Mouse (Mus musculus) liver, adult (tissue): Measurements from ENCODE around the gene Cela2a.

Experiments used
- GATA4 ChIP-seq: IDR thresholded peaks from 2 replicates; pipeline ENCODE4 v1.6.1; 2014; ENCODE audit warnings: mild to moderate bottlenecking, low read length; ENCODE audit not compliant: insufficient replicate concordance

The Cela2a gene

DNA sequence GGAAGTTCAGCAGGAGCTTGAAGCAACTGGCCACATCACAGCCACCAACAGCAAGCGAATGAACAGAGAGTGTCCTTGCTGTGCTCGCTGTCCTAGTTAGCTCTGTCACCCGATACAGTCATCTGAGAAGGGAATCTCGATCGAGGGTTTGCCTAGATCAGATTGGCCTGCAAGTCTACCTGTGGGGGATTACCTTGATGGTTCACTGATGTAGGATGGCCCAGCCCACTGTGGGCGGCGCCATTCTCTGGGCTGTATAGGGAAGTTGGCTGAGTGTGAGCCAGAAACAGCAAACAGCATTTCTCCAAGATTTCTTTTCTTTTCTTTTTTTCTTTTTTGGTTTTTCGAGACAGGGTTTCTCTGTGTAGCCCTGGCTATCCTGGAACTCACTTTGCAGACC lies 38.5 kb upstream of the Cela2a start:
- TF ChIP-seq GATA4, result no peak

DNA sequence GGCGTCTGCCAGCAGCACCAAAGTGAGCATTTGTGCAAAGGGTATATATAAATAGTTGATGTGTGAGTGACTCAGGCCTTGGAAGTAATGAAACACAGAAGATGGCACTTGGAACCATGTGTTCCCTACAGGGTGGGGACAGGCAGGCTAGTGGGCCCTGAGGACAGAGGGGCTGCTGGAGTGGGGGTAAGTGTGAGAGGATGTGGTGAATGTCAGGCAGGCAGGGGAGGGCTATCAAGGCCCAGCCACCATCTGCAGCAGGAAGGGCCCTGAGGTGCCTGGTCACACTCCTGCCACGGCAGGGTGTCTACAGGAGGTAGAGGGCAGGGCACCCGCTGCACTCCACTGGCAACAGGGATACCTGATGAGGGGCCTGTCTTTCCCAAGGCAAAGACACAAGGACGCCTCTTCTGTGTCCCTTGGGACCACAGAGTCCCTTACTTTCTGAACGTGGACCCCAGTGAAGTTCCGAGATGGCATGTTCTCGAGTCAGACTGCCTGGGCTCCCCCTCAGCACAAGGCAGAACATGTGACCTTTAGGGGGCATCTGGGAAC lies 37.8 kb upstream of the Cela2a start:
- TF ChIP-seq GATA4, result no peak

DNA sequence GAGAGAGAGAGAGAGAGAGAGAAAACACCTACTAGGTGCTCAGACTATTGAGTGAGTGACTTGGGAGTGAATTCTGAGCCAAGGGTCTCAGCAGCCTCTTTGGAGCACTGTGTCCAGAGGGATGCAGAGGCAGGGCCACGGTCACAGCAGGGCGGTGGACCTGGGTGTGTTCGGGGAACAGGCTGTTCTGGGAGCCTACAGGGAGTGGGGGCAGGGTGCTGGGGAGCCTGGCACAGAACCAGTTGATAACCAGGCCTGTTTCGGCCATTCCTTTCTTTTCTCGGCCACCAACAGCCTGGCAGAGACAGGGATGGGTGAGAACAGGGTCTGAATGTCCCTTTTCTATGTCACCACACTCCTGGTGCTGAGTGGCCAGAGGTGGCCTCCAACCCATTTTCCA lies 36.9 kb upstream of the Cela2a start:
- no peak; the same call in 1 of the 2 replicates for TF ChIP-seq GATA4

DNA sequence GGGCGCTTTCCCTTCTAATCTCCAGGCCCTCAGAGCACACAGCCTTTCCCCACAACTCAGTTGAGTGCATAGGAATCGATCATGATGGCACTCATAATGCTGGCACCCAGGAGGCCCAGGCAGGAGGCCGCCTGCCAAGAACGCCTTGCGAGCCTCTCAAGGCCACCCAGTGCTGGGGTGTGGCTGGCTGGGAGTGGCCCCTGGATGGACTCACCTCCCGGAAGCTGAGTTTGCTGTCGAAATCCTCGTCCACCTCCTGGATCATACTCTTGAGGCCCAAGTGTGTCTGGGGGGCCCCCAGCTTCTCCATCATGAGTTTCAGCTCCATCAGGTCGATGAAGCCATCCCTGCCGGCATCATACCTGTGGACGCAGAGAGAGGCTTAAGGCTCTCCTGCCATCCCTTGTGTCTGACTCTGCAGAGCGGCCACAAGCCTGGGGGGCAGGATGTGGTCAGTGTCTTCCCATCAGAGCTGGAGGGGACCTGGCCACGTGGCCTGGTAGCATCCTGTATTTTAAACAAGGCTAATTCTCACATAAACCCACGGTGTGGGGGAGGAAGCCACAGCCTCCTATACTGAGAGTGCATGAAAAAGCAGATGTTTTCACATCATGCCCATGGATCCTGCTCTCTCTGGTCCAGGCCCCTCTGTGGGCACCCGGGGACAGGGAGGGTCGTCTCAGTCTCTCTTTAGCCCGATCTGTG lies 35.8 kb upstream of the Cela2a start:
- no peak for TF ChIP-seq GATA4

DNA sequence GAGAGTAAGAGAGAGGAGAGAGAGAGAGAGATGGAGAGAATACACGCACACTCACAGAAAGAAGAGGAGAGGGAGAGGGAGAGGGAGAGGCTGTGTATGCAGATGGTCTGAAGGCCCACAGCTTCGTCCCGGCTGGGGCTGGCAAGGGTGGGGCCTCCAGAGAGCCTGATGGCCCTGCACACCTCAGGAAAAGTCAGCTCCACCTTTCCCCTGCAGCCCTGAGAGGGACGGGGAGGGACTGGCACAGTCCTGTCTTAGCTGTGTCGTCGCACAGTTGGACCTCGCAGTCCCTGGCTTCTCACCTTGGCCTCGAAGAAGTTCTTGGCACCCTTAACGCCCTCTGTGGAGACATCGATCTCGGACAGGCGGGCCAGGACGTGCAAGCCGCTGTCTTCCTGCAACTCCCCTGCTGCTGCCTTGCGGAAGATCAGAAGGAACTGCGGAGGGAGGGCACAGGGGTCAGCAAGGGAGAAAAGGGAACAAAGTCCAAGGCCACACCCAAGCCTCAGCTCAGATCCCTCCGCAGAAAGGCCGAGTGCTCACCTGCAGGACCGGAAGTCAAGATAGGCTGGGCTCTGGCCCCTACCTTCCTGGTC lies 34.4 kb upstream of the Cela2a start:
- no peak for TF ChIP-seq GATA4

DNA sequence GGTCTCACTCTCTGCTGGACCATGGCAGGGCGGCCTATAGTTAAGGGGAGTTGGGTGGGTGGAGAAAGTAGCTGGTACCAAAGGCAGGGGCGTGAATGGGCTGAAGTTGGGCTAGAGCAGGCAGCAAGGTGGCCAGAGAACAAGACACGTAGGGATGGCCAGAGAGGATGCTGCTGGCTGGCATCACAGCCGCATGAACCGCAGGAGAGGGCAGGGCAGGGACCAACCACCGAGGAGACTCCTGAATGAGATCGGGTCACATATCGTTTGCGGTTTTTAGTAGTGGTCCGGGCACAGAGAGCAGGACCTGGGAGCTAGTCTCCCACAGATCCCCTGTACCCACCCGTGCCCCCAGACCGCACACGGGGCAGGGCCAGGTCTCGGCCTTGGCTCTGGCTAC lies 33.4 kb upstream of the Cela2a start:
- no peak for TF ChIP-seq GATA4

DNA sequence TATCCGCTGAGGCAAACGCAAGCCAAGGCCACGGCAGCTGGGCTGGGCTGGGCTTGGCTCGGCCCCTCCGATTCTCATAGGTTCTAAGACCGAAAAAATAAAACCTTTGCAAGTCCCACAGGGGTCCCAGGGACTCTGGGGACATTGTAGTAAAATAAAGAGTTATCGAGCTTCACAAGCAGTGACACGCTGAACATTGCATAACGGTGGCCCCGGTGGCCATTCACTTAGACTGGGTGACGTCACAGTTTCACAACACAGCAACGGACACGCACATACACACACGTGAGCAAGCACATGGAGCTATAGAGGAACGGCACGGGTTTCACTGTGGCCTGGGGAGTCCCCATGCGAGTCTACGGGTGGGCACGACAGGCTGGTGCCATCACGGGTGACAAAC lies 32.5 kb upstream of the Cela2a start:
- TF ChIP-seq GATA4, result no peak

DNA sequence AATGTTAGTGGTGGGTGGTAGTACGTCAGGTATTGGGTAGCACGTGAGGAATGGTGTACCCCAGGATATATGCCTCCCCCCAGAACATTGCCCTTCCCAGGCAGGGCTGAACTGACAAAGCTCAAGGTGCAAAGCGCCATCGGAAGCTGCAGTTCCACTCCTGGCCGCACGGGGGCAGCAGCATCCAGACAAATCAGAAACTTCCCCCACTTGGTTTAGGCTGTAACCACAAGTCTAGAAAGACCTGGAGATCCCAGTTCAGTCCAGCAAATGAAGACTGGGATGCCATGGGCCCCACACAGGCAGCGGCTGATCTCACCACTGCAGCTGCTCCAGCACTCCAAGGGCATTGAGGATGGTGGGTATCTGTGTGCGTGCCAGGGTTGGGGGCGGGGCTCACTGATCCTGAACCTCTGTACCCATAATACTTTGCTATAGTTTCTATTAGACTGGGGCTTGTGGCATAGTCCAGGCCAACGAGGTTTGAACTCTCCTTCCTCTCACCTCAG lies 31.5 kb upstream of the Cela2a start:
- no peak for TF ChIP-seq GATA4

DNA sequence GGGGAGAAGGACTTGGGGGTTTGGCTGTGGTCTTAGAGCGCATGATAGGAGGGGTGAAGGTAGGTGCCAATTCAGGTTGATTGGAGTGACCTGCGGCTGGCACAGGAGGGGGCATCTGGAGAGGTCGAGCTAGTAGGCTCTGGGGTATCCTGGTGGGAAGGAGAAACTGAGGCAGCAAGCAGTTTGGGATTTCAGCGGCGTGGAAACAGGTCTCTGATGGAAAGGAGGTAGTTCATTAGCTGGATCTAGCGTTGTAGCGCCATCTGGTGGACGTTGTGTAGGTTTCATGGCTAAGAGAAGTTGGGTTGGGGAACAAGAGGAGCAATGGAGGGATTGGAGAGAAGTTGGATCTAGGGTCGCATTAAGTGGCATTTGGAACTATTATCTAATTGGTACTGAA lies 27.5 kb upstream of the Cela2a start:
- no peak for TF ChIP-seq GATA4

DNA sequence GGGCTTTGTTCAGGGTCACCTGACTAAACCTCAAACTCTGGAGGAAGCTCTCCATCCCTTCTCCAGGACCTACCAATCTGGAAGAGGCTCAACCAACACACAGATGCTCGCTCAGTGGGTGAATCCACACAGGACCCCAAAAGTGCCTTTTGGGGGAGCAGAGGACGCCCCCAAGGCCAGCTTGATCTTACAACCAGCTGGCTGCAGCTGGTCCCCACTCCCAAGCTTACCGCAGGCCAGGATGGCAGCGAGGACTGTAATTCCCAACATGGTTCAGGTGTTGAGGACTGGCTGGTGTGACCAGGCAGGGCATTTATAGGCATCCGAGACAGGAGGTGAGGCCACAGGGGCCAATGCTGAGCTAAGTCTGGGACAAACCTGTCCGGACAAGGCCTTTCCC lies 20.0 kb upstream of the Cela2a start, which contains the start of gene Ctrc:
Gene Ctrc, minus strand, starts transcription at position 361 of the 400 bp plus-strand sequence.
- no peak for TF ChIP-seq GATA4

DNA sequence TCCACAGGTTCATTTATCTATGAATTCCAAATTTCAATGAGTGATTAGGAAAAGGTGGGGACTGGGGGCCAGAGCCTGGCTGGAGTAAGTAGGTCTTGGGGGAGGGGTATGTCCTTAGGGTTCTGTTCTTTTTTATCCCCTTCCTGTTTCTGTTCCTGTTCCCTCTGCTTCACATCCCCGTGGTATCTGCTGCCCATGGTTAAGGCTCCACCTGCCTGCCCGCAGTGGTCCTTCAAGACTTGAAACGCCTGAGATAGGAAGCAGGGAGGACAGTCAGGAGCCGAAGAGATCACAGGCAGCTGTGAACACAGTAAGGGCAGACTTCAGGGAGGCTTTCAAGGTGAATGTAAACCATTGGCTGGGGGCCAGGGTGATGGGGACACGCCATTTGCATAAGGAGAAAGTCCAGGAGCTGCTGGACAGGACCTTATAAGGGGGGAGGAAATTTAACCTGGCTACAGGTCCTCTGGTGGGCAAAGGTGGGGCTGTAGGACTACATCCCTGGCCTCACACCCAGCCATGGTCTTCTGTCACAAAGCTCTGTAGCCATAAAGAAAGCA lies 8.7 kb upstream of the Cela2a start:
- no peak for TF ChIP-seq GATA4

DNA sequence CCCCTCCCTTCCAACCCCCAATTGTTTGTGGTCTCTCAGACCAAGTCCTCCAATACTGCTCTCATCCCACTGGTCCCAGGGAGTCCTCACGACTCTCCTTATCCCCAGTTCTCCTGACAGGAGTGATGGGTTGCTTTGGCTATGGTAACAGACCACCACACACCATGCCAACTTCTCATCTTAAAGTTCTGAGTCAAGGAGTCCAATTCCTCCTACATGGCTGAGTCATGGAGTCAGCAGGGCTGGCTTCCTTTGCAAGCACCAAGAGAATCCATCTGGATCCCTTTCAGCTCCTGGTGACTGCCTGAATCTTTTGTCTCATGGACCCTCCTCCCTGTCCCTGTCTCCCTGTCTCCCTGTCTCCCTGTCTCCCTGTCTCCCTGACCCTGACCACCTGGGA lies 8.0 kb upstream of the Cela2a start:
- no peak for TF ChIP-seq GATA4

DNA sequence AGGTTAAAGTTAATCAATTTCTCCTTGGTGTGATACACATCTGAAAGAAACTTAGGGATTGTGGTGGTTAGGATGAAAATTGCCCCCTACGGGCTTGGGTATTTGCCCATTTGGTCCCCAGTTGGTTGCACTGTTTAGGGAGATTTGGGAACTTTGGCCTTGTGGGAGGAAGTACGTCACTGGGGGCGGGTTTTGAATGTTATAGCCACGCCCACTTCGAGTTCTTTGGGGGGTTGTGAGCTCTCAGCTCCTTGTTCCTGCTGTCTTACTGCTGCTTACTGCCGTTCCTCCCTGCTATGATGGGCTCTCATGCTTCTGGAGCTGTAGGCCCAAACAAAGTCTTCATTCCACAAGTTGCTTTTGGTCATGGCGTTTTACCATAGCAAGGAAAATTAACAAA lies 5.4 kb upstream of the Cela2a start:
- no peak for TF ChIP-seq GATA4

DNA sequence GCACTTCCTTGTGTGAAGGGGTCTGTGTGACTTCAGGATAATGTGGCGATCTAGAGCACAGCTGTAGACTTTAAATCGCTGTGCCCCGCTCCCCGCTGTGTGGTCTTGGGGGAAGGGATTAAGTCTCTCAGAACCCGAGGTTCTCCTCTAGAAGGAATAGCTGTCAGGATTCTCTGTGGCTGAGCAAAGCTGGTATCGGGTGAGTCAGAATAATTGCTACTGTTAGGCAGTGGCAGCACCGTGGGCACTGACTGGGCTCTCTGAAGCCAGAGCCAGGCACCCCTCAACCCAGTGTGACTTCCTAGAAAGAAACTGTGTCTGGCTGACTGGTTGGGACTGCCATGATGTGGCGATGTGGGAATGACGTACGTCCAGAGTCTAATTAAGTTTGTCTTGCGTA lies 4.4 kb upstream of the Cela2a start:
- no peak for TF ChIP-seq GATA4

DNA sequence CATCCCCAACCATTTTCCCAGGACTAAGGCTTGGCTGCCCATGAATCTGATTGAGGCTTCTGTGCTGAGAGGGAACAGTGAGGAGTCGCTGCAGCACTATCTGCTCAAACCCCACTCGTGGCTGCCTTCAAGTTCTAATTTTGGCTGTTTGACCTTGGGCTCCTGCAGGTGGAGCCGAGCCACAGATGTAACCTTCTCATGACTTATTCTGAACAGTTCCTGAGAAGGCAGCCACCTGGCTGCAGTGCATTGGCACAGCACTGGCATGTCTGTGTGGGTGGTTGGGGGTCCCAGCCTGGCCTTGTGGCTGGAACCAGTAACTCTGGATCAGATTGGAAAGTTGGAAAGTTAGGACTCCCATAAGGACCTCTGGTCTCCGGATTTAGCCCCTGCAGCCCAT lies 2.2 kb upstream of the Cela2a start:
- no peak for TF ChIP-seq GATA4

DNA sequence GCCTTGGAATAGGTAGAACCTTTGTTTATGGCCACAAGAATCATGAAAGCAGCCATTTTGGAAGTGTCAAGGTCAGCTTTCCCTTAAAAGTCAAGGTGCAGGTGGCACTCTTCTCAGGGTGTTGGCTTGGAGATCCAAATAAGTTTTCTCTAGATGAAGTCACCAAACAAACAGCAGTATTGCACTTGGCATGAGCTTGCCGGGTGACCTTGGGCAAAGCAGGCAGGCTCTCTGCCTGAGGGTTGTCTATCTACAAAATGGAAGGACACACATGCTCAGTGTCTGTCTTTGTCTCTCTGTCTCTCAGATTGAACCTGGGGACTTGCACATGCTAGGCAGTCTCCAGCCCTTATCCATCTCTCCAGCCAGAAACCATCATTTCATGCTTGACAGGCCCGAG lies 1.4 kb upstream of the Cela2a start:
- no peak for TF ChIP-seq GATA4

DNA sequence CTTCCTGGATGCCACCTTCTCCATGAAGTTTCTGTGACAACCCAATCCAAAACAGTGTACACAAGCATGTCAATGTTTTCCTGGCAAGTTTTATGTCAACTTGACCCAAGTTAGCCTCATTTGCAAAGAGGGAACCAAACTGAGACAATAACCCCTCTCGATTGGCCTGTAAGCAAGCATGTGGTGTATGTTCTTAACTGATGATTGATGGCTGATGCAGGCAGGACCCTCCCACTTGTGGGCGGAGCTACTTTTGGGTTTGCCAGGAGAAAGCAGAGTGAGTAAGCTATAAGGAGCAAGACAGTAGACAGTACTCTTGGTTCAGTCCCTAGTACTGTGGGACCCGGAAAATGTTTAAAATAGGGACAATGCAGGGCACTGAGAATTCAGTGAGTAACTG lies 3.0 kb downstream of the Cela2a start:
- TF ChIP-seq GATA4, result no peak

DNA sequence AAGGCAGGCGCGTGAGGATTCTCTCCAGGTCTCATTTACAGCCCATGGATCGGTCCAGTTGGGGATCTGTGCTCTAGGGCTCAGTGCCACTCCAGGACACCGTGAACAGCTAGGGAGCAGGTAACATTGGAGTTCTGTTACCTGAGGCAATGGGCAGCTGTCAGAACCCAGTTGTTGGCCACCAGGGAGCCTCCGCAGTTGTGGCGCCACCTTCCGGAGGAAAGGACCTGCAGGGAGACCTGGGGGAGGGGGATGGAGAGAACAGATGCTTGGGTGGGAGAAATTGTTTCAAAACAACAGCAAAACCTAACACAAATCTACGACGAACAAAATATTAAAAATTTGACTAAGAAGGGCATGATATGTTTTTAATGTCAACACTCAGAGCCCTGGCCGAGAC lies 3.9 kb downstream of the Cela2a start:
- TF ChIP-seq GATA4, result no peak
